Mouse (Mus musculus): ENCODE measurements around the gene Zfp704.
"Not testable (repeated sequence)": the region's sequence is repeated elsewhere in the genome, so short reads cannot be mapped to it uniquely, and the experiment has no call there.

Gene Zfp704

DNA sequence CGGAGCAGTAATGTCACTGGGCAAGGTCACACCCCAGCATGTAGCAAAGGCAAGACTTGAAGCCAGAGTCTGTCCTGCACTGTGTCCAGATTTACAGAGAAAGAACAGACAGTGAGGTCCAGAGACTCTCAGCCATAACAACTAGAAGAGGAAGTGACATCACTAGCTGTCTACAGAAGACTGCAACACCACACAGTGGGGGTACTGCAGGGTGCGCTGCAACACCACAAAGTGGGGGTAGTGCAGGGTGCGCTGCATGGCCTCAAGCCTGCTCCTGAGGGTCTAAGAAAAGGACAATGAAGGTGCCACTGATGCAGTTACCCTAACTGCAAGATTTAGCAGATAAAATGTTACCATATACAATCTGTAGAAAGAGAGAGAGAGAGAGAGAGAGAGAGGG, 11.8 kb downstream of the Zfp704 start:
- no peak for DNase-seq (ENCODE audit: low spot score in 2 of 2)

DNA sequence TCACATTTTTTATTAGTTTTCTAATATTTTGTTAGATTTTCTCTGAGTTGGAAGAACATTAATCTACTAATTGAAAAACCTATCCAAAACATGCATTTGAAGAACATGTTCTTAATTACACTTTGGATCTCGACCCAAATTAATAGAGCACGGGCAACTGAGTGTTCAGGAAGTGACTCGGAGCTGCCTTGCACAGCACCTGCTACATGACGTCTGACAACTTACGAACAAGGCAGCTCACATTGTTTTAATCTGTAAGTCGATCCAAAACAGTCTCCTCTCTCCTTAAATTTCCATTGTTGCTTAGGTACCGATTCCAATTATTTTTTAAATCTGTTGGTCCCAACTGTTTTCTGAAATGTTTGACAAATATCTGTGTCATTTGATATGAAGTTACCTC, 15.4 kb downstream of the Zfp704 start:
- no peak for DNase-seq (ENCODE audit: low spot score in 2 of 2)

- DNase-seq (ENCODE audit: low spot score in 2 of 2), result no peak
Observed at GRCm38 (mm10) chr3:9593832-9594231, 16.1 kb downstream of the Zfp704 start.

- no peak for DNase-seq (ENCODE audit: low spot score in 2 of 2)
Observed at GRCm38 (mm10) chr3:9591416-9592110, 18.3 kb downstream of the Zfp704 start.

DNA sequence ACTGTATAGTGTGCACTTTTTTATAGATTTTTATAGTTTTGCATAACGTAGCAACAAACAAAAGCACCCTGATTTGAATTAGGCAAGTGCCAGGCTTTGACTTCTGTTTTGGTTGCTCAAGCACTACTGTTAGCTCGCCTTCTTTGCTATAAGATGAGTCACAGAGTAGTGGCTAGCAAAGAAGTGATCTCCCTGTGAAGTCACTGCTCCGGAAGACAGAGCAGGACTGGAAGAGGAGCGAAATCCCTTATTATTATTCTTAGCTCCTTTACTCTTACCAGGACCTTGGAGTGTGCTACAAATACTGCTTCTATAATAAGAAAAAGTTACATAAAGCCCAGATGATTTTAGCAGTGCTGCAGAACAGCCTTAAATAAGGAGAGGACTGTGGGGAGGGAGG, 21.2 kb downstream of the Zfp704 start:
- no peak for DNase-seq (ENCODE audit: low spot score in 2 of 2)

GRCm38 (mm10) chr3:9587304-9587703, 22.6 kb downstream of the Zfp704 start:
- DNase-seq (ENCODE audit: low spot score in 2 of 2), result no peak

- no peak for DNase-seq (ENCODE audit: low spot score in 2 of 2)
Observed at GRCm38 (mm10) chr3:9583516-9583915, 26.4 kb downstream of the Zfp704 start.

DNA sequence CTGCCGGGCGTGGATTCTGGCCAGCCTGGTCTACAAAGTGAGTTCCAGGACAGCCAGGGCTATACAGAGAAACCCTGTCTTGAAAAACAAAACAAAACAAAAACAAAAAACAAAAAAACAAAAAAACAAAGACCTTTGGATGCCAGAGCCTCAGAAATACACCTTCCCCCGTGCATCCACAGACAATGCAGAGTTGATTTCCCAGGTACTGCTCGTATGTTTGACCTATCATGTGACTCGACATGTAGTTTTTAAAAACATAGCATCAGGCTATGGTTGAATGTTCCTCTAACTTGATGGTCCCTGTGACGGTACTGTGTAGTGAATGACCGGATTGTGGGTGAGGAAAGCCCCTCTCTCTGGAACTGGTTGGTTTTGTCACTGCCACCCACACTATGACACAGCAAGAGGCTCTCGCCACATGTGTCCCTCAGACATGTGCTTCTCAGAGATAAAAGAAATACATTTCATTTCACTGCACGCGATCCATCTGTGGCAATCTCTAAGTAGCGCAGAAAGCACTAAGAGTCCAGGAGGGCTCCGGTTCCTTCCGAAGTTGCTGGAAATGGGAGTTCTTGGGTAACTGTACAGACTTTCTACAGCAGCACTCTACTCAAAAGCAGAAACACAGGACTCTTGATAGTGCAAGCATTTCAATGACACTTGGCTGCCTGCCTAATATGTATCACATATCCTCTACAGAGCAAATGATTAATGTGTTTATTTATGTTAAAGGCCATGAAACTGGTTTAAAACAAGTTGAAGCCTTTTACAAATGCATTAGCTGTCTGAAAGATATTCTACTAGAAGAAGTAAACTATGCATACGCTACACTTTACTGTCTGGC, 28.7 kb downstream of the Zfp704 start:
- no peak for DNase-seq (ENCODE audit: low spot score in 2 of 2)

- no peak for DNase-seq (ENCODE audit: low spot score in 2 of 2)
Observed at GRCm38 (mm10) chr3:9580102-9580501, 29.8 kb downstream of the Zfp704 start.

- no peak for DNase-seq (ENCODE audit: low spot score in 2 of 2)
Observed at GRCm38 (mm10) chr3:9579028-9579643, 30.7 kb downstream of the Zfp704 start.

DNA sequence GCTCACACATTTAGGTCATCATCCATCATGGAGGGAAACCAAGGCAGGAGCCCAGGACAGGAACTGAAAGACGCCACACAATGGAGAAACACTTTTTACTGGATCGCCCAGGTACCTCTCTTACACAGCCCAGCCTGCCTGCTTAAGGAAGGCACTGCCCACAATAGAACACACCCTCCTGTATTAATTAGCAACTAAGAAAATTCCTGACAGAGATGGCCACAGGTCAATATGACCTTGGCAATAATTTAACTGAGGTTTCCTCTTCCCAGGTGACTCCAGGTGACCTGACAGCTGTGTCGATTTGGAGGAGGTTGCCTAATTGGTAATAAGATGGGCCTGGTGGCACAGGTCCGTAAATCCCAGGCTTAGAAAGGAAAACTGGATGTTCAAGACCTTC, 33.0 kb downstream of the Zfp704 start:
- DNase-seq (ENCODE audit: low spot score in 2 of 2), result no peak

- DNase-seq (ENCODE audit: low spot score in 2 of 2), result no peak
Observed at GRCm38 (mm10) chr3:9574305-9574704, 35.6 kb downstream of the Zfp704 start.

DNA sequence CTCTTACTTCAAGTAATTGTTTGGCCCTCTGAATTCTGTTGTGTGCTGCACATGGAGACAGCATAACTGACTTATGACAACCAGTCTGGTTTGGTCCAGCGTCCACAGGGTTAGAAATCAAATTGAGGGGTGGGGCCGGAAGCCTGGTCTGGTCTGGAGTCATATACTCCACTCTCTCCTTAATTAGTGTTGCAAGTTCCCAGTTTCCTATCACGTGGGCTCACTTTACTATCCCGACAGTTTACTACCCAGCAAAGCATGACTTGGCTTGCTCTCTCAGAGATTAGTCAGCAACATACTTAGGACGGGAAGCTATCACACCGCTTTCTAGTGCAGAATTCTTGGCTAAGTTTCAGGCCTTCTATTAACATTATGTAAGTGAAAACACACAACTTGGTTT, 36.3 kb downstream of the Zfp704 start:
- peak in 1 of 2 experiments; percentile 54 for DNase-seq (ENCODE audit: low spot score in 2 of 2)

DNA sequence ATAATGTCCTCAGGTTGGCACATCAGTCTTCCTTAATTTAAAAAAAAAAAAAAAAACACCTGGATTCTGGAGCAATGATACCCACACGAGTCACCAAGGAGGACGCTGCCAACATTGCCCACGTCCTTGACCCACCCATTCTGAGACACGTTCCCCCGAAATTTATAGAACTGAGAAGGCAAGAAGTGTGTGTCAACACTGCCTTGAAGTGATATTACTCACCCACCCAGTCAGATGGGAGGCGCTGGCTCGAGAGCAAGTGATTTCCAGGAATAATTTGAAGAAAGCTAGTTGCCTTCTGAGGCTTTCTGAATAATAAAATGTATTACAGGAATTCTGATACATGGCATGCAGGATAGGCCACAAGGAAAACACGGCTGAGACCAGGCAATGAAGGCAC, 37.6 kb downstream of the Zfp704 start:
- no peak for DNase-seq (ENCODE audit: low spot score in 2 of 2)

- no peak for DNase-seq (ENCODE audit: low spot score in 2 of 2)
Observed at GRCm38 (mm10) chr3:9570782-9571181, 39.1 kb downstream of the Zfp704 start.

DNA sequence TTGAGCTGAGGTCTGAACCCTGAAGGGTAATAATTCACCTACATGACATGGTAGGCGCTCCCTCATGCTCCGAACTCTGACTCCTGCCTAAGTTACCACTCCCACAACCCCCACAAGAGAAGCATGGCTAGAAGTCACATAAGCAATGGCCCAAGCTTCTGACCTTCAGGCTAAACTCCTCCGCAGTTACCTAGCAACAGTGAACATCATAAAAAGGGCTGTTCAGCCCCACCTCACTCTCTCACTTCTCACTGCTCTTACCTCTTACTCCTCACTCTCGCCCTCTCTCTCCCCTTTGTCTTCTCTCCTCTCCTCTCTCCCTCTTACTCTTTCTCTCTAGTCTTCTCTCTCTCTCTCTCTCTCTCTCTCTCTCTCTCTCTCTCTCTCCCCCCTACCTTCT, 40.2 kb downstream of the Zfp704 start:
- DNase-seq (ENCODE audit: low spot score in 2 of 2), result not testable (repeated sequence)

DNA sequence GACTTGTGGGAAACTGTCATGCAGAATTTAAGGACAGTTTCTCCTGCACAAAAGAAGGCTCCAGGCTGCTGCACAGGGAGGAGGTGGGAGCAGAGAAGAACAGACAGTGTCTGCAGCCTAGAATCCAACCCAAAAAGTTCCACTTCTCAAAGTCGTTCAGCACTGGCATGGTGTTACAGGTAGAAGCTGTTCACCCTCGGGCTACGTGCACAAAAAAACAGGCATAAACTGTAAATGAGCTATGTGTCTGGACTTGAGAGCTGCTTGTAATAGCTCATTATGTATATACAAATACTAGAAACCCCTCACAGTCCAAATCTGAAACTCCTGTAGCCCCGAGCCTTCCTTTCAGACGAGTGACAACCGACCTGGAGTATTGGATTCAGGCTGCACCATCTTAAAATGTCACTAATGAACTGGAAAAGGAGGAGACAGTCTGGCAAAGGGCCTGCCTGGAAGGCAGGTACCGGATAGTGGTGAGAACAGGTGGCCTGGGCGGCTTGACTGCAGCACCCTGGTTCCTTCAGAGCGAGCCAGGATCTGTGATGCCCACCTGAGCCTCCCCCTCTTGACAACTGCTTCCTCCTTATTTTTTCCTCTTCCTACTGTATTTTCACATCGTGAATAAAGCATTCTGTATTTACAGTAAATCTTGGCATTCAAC, 41.2 kb downstream of the Zfp704 start:
- DNase-seq (ENCODE audit: low spot score in 2 of 2), result no peak

DNA sequence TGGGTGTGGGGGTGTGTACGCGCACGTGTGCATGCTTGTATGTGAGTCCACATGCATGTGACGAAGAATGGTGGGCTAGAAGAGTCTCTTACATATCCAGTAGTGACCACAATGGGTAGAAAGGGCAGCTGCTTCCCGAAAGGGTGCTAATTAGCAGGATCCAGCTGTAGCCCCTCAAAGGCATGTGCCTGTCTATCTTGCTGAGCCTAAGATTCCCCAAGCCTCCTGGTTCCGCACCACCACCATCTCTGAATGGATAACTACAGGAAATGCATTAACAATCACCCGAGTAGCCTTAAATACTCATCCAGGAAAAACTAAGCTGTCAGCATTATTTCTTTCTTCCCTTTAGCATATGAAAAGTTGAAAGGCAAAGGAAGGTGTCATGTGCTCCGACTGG, 41.9 kb downstream of the Zfp704 start:
- DNase-seq (ENCODE audit: low spot score in 2 of 2), result no peak

- no peak for DNase-seq (ENCODE audit: low spot score in 2 of 2)
Observed at GRCm38 (mm10) chr3:9566831-9567230, 43.1 kb downstream of the Zfp704 start.

GRCm38 (mm10) chr3:9563562-9563961, 46.3 kb downstream of the Zfp704 start:
- DNase-seq (ENCODE audit: low spot score in 2 of 2), result no peak

DNA sequence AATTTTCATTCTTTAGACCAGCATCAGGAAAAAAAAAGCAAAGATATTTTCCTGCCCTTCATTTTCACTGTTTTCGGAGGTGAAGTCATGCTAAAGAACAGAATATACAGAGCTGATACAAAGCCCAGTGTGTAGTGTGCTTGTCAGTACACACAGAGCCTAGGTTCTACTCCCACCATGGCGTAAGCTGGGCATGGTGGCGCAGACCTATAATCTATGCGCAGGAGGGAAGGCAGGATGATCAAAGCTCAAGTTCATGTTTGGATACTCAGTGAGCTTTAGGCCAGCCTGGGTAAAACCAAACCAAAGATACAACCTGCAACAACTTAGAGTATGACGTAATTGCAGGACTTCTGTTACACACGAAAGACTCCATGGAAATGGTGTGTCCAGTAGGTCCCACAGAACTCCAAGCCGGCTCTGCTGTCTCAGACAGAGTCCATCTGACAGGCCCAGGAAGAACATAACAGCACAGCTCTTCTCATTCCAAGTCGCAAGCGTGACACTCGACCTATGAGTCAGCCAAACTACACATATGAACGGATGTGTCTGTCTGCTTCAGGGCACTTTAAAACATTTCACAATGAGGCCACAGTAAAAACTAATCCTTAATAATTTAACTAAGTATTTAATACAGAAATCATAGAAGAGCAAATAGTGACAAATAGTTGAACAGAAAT, 47.1 kb downstream of the Zfp704 start:
- no peak for DNase-seq (ENCODE audit: low spot score in 2 of 2)

All from urinary bladder, adult 18-20 months (tissue).